Mouse (Mus musculus): ENCODE measurements around the gene Sp140. TPM values are rescaled to one million over a fixed set of nuclear protein-coding genes. Genes with fewer than 3 reads are reported as not detected.
"Not testable (repeated sequence)": the region's sequence is repeated elsewhere in the genome, so short reads cannot be mapped to it uniquely, and the experiment has no call there.

Gene Sp140
- total RNA-seq (2021): under 1 TPM; 0.47 to 0.93 TPM
- long read RNA-seq, experiment 1: 0 reads
- long read RNA-seq, experiment 2, partial matches to known transcripts: 0 of 1 reads
- long read RNA-seq, experiment 2, other reads (novel, unspliced or antisense): 1 of 1 reads

GRCm38 (mm10) chr1:85600078-85600477 is at the start of gene Sp140:
Sp140 (plus strand) TSS chr1:85600378.
- H3K4me3 ChIP-seq; DNase-seq (ENCODE audit: extremely low spot score in 1 of 2, low spot score in 2 of 2); intact Hi-C loops (cut with DNase I); H3K27ac ChIP-seq: not testable (repeated sequence)

- H3K27ac ChIP-seq; intact Hi-C loops (cut with DNase I); H3K4me3 ChIP-seq: not testable (repeated sequence)
- DNase-seq (ENCODE audit: extremely low spot score in 1 of 2, low spot score in 2 of 2): peak; percentile 11 to 24
These were observed 44.9 kb upstream of the Sp140 start for GRCm38 (mm10) chr1:85555261-85555660.

- H3K4me3 ChIP-seq; DNase-seq (ENCODE audit: extremely low spot score in 1 of 2, low spot score in 2 of 2); intact Hi-C loops (cut with DNase I); H3K27ac ChIP-seq: not testable (repeated sequence)
These were observed 26.6 kb upstream of the Sp140 start for GRCm38 (mm10) chr1:85573554-85573953.

- H3K4me3 ChIP-seq; H3K27ac ChIP-seq; DNase-seq (ENCODE audit: extremely low spot score in 1 of 2, low spot score in 2 of 2); intact Hi-C loops (cut with DNase I): not testable (repeated sequence)
These were observed 24.8 kb upstream of the Sp140 start, which contains the start of gene G530012D18Rik for GRCm38 (mm10) chr1:85575376-85575775. G530012D18Rik (plus strand) TSS chr1:85575676.

- H3K4me3 ChIP-seq; DNase-seq (ENCODE audit: extremely low spot score in 1 of 2, low spot score in 2 of 2); H3K27ac ChIP-seq; intact Hi-C loops (cut with DNase I): not testable (repeated sequence)
These were observed 21.7 kb upstream of the Sp140 start for GRCm38 (mm10) chr1:85578372-85579010.

GRCm38 (mm10) chr1:85579199-85580147 is 20.7 kb upstream of the Sp140 start:
- H3K27ac ChIP-seq; H3K4me3 ChIP-seq; DNase-seq (ENCODE audit: extremely low spot score in 1 of 2, low spot score in 2 of 2): not testable (repeated sequence)
- intact Hi-C loops (cut with DNase I): loop anchor here (5.0 to 10.0 kb wide), 2 partner anchors 158 to 265 kb away; no protein-coding TSS in a partner anchor

GRCm38 (mm10) chr1:85580148-85580534 is 20.0 kb upstream of the Sp140 start:
- intact Hi-C loops (cut with DNase I): loop anchor here (5.0 to 10.0 kb wide), 2 partner anchors 157 to 265 kb away; no protein-coding TSS in a partner anchor
- not testable (repeated sequence) for DNase-seq (ENCODE audit: extremely low spot score in 1 of 2, low spot score in 2 of 2); H3K27ac ChIP-seq; H3K4me3 ChIP-seq

GRCm38 (mm10) chr1:85580578-85580977 is 19.6 kb upstream of the Sp140 start:
- intact Hi-C loops (cut with DNase I): loop anchor here (5.0 to 10.0 kb wide), 2 partner anchors 157 to 264 kb away; no protein-coding TSS in a partner anchor
- not testable (repeated sequence) for H3K27ac ChIP-seq; DNase-seq (ENCODE audit: extremely low spot score in 1 of 2, low spot score in 2 of 2); H3K4me3 ChIP-seq

GRCm38 (mm10) chr1:85581518-85581917 is 18.7 kb upstream of the Sp140 start:
- DNase-seq (ENCODE audit: extremely low spot score in 1 of 2, low spot score in 2 of 2); H3K4me3 ChIP-seq; H3K27ac ChIP-seq: not testable (repeated sequence)
- peak; percentile 29 for TF ChIP-seq CTCF (IDR thresholded peaks at IDR 0.05)
- intact Hi-C loops (cut with DNase I): loop anchor here (5.0 to 10.0 kb wide), 2 partner anchors 156 to 263 kb away; no protein-coding TSS in a partner anchor

- H3K4me3 ChIP-seq; H3K27ac ChIP-seq; DNase-seq (ENCODE audit: extremely low spot score in 1 of 2, low spot score in 2 of 2): not testable (repeated sequence)
- intact Hi-C loops (cut with DNase I): loop anchor here (10.0 kb wide), 1 partner anchor 256 kb away; no protein-coding TSS in a partner anchor
These were observed 11.5 kb upstream of the Sp140 start for GRCm38 (mm10) chr1:85588697-85589096.

- DNase-seq (ENCODE audit: extremely low spot score in 1 of 2, low spot score in 2 of 2); H3K27ac ChIP-seq; H3K4me3 ChIP-seq; intact Hi-C loops (cut with DNase I): not testable (repeated sequence)
These were observed 7.7 kb upstream of the Sp140 start for GRCm38 (mm10) chr1:85592526-85592925.

GRCm38 (mm10) chr1:85598271-85599012 is 1.7 kb upstream of the Sp140 start, which contains the start of gene Sp110:
Sp110 (minus strand) TSS chr1:85598817.
- H3K4me3 ChIP-seq; H3K27ac ChIP-seq; DNase-seq (ENCODE audit: extremely low spot score in 1 of 2, low spot score in 2 of 2); intact Hi-C loops (cut with DNase I): not testable (repeated sequence)

GRCm38 (mm10) chr1:85600794-85601193 is 616 bp downstream of the Sp140 start:
- H3K27ac ChIP-seq; intact Hi-C loops (cut with DNase I); H3K4me3 ChIP-seq; DNase-seq (ENCODE audit: extremely low spot score in 1 of 2, low spot score in 2 of 2): not testable (repeated sequence)

- H3K27ac ChIP-seq; H3K4me3 ChIP-seq; intact Hi-C loops (cut with DNase I); DNase-seq (ENCODE audit: extremely low spot score in 1 of 2, low spot score in 2 of 2): not testable (repeated sequence)
These were observed 4.2 kb downstream of the Sp140 start for GRCm38 (mm10) chr1:85604341-85604740.

- H3K4me3 ChIP-seq; intact Hi-C loops (cut with DNase I); DNase-seq (ENCODE audit: extremely low spot score in 1 of 2, low spot score in 2 of 2); H3K27ac ChIP-seq: not testable (repeated sequence)
These were observed 8.2 kb downstream of the Sp140 start for GRCm38 (mm10) chr1:85608361-85608760.

- H3K4me3 ChIP-seq; H3K27ac ChIP-seq; DNase-seq (ENCODE audit: extremely low spot score in 1 of 2, low spot score in 2 of 2); intact Hi-C loops (cut with DNase I): not testable (repeated sequence)
These were observed 10.4 kb downstream of the Sp140 start for GRCm38 (mm10) chr1:85610581-85610980.

Data from left cerebral cortex, adult 2 months (tissue).